Mouse (Mus musculus): ENCODE measurements around the gene Gm20604. TPM values are rescaled to one million over a fixed set of nuclear protein-coding genes. Genes with fewer than 3 reads are reported as not detected.

Gm20604 gene
- polyA plus RNA-seq (2014; fragmentation: Nextera tagmentation; extraction: Ambion mirVana) = 40.4 and 41.3 TPM in 2 replicates

DNA sequence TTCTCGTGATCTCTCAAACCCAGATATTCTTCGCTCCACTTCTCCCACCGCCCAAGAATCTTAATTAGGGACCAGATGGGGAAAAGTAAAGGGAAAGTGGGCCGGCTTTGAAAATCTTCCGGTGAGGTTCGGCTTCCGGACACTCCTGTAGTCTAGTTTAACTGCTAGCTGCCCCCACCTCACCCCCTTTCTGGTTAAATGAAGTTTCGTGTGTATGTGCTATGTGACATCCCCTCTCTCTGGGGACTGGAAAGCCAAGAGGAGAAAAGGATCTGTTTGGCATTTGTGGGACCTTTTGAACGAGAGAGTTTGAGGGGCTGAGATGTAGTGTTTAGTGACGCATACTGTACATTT is at the start of gene Gm20604:
TSS of gene Gm20604 (minus strand) at position 270 of the 354 bp plus-strand sequence.
- H3K4me3 ChIP-seq (ENCODE audit: low read depth, low read length) = peak within 1 kb of the TSS; percentile 80
- ATAC-seq (no peak), DNase-seq (ENCODE audit: low spot score) (no peak)
- H3K9ac ChIP-seq (ENCODE audit: low read length) = peak within 1 kb of the TSS; percentile 84
- no peaks in the 10 kb centered on the region for H3K27me3 ChIP-seq (replicated peaks; ENCODE audit: control insufficient read depth, insufficient read depth, low read length)
- peak within 1 kb of the TSS; percentile 78 for H3K27ac ChIP-seq (ENCODE audit: low read depth, low read length)
- WGBS = under 1% methylated on average over 10 of the region's 10 CpGs
- peaks cover 9% of the 10 kb centered on the region for H3K4me1 ChIP-seq (ENCODE audit: control insufficient read depth, insufficient read depth, low read length)
- H3K9me3 ChIP-seq (replicated peaks; ENCODE audit: control insufficient read depth, low read length) = no peaks in the 10 kb centered on the region
- H3K36me3 ChIP-seq (ENCODE audit: control insufficient read depth, insufficient read depth, low read length) = peaks cover 11% of the 10 kb centered on the region
- peak within 1 kb of the TSS; percentile 91 for H3K4me2 ChIP-seq (ENCODE audit: low read length)

DNA sequence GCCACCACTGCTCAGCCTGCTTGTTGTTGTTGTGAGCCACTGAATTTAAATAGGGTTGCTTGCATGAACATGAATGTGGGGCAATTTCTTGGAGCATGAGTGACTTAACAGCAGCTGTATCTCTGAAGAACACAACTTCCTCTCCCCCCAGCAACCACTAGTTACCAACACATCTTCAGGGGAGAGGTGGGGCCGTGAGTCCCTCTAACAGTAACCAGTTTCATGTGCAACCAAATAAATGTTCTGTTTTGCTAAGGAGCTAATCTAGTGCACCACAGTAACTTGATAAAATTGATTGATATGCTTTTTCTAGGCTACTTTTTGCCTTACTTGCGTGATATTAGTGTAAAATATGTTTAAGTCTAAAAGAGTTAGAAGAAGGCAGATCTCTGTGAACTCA is 41.1 kb upstream of the Gm20604 start:
- H3K27me3 ChIP-seq (replicated peaks; ENCODE audit: control insufficient read depth, insufficient read depth, low read length) = no peaks in the 10 kb centered on the region
- no peaks in the 10 kb centered on the region for H3K9me3 ChIP-seq (replicated peaks; ENCODE audit: control insufficient read depth, low read length)
- H3K4me1 ChIP-seq (ENCODE audit: control insufficient read depth, insufficient read depth, low read length) = no peaks in the 10 kb centered on the region
- ATAC-seq = no peak
- peaks cover 10% of the 10 kb centered on the region; the same call in 1 of the 2 replicates for H3K36me3 ChIP-seq (ENCODE audit: control insufficient read depth, insufficient read depth, low read length)
- WGBS = 96% methylated on average over 2 of the region's 2 CpGs
- no peak overlapping the region for H3K27ac ChIP-seq (ENCODE audit: low read depth, low read length)
- H3K4me3 ChIP-seq (ENCODE audit: low read depth, low read length) = no peak overlapping the region
- H3K9ac ChIP-seq (ENCODE audit: low read length) = no peak overlapping the region
- DNase-seq (ENCODE audit: low spot score) = no peak
- H3K4me2 ChIP-seq (ENCODE audit: low read length) = no peak overlapping the region

GRCm38 (mm10) chr12:102787927-102788326 is 29.5 kb upstream of the Gm20604 start:
- no peak overlapping the region for H3K9ac ChIP-seq (ENCODE audit: low read length)
- no peaks in the 10 kb centered on the region for H3K9me3 ChIP-seq (replicated peaks; ENCODE audit: control insufficient read depth, low read length)
- DNase-seq (ENCODE audit: low spot score) = no peak
- H3K4me3 ChIP-seq (ENCODE audit: low read depth, low read length) = no peak overlapping the region
- peaks cover 70% of the 10 kb centered on the region for H3K36me3 ChIP-seq (ENCODE audit: control insufficient read depth, insufficient read depth, low read length)
- H3K27me3 ChIP-seq (replicated peaks; ENCODE audit: control insufficient read depth, insufficient read depth, low read length) = no peaks in the 10 kb centered on the region
- no peak for ATAC-seq
- no peak overlapping the region for H3K4me2 ChIP-seq (ENCODE audit: low read length)
- 91% methylated on average over 7 of the region's 7 CpGs for WGBS
- H3K4me1 ChIP-seq (ENCODE audit: control insufficient read depth, insufficient read depth, low read length) = no peaks in the 10 kb centered on the region
- no peak overlapping the region for H3K27ac ChIP-seq (ENCODE audit: low read depth, low read length)

- Histone ChIP-seq H3K27ac (ENCODE audit: low read depth, low read length) (no peak overlapping the region), H3K4me2 (ENCODE audit: low read length) (no peak overlapping the region), H3K4me3 (ENCODE audit: low read depth, low read length) (no peak overlapping the region), H3K9me3 (replicated peaks; ENCODE audit: control insufficient read depth, low read length) (no peaks in the 10 kb centered on the region), H3K9ac (ENCODE audit: low read length) (no peak overlapping the region), H3K27me3 (replicated peaks; ENCODE audit: control insufficient read depth, insufficient read depth, low read length) (no peaks in the 10 kb centered on the region), H3K4me1 (ENCODE audit: control insufficient read depth, insufficient read depth, low read length) (no peaks in the 10 kb centered on the region), H3K36me3 (ENCODE audit: control insufficient read depth, insufficient read depth, low read length) (peaks cover 57% of the 10 kb centered on the region)
- WGBS = 86% methylated on average over 5 of the region's 5 CpGs
- no peak for DNase-seq (ENCODE audit: low spot score)
- ATAC-seq = no peak
Measured at GRCm38 (mm10) chr12:102785593-102785985, 27.1 kb upstream of the Gm20604 start.

- no peak overlapping the region for H3K9ac ChIP-seq (ENCODE audit: low read length)
- ATAC-seq (no peak), DNase-seq (ENCODE audit: low spot score) (no peak)
- no peak overlapping the region for H3K4me3 ChIP-seq (ENCODE audit: low read depth, low read length)
- H3K27me3 ChIP-seq (replicated peaks; ENCODE audit: control insufficient read depth, insufficient read depth, low read length) = no peaks in the 10 kb centered on the region
- no peak overlapping the region for H3K4me2 ChIP-seq (ENCODE audit: low read length)
- H3K9me3 ChIP-seq (replicated peaks; ENCODE audit: control insufficient read depth, low read length) = no peaks in the 10 kb centered on the region
- WGBS = 93% methylated on average over 19 of the region's 19 CpGs
- H3K36me3 ChIP-seq (ENCODE audit: control insufficient read depth, insufficient read depth, low read length) = peaks cover 52% of the 10 kb centered on the region
- no peaks in the 10 kb centered on the region for H3K4me1 ChIP-seq (ENCODE audit: control insufficient read depth, insufficient read depth, low read length)
- no peak overlapping the region for H3K27ac ChIP-seq (ENCODE audit: low read depth, low read length)
Measured at GRCm38 (mm10) chr12:102784899-102785592, 26.6 kb upstream of the Gm20604 start.

- no peaks in the 10 kb centered on the region for H3K27me3 ChIP-seq (replicated peaks; ENCODE audit: control insufficient read depth, insufficient read depth, low read length)
- no peak overlapping the region for H3K27ac ChIP-seq (ENCODE audit: low read depth, low read length)
- WGBS = 94% methylated on average over 5 of the region's 5 CpGs
- H3K4me1 ChIP-seq (ENCODE audit: control insufficient read depth, insufficient read depth, low read length) = no peaks in the 10 kb centered on the region
- no peak overlapping the region for H3K4me2 ChIP-seq (ENCODE audit: low read length)
- DNase-seq (ENCODE audit: low spot score) = no peak
- ATAC-seq = no peak
- H3K9ac ChIP-seq (ENCODE audit: low read length) = no peak overlapping the region
- H3K4me3 ChIP-seq (ENCODE audit: low read depth, low read length) = no peak overlapping the region
- H3K36me3 ChIP-seq (ENCODE audit: control insufficient read depth, insufficient read depth, low read length) = peaks cover 40% of the 10 kb centered on the region
- H3K9me3 ChIP-seq (replicated peaks; ENCODE audit: control insufficient read depth, low read length) = no peaks in the 10 kb centered on the region
Measured at GRCm38 (mm10) chr12:102782841-102783240, 24.4 kb upstream of the Gm20604 start.

DNA sequence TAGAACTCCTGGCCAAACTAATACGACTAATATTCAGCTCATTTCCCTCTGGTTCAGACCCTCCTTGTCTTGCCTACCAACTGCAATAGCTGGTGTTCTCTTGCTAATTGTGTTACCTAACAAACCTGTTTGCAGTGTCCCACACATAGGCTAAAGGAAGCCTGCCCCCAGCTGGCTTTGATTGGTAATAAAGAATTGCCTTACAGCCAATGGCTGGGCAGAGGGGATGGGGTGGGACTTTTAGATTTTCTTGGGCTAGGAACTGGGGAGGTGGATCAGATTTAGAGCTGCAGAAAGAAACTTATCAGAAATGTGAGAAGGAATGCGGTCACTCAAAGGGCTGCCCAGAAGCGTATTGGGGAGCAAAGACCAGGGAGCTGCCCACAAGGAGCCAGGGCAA is 21.0 kb upstream of the Gm20604 start:
- no peaks in the 10 kb centered on the region for H3K4me1 ChIP-seq (ENCODE audit: control insufficient read depth, insufficient read depth, low read length)
- WGBS = 51% methylated on average over 3 of the region's 3 CpGs
- no peak for ATAC-seq
- H3K27me3 ChIP-seq (replicated peaks; ENCODE audit: control insufficient read depth, insufficient read depth, low read length) = no peaks in the 10 kb centered on the region
- DNase-seq (ENCODE audit: low spot score) = peak; percentile 14
- no peak overlapping the region for H3K27ac ChIP-seq (ENCODE audit: low read depth, low read length)
- H3K9ac ChIP-seq (ENCODE audit: low read length) = no peak overlapping the region
- H3K36me3 ChIP-seq (ENCODE audit: control insufficient read depth, insufficient read depth, low read length) = peaks cover 51% of the 10 kb centered on the region
- H3K9me3 ChIP-seq (replicated peaks; ENCODE audit: control insufficient read depth, low read length) = no peaks in the 10 kb centered on the region
- no peak overlapping the region for H3K4me3 ChIP-seq (ENCODE audit: low read depth, low read length)
- H3K4me2 ChIP-seq (ENCODE audit: low read length) = no peak overlapping the region

DNA sequence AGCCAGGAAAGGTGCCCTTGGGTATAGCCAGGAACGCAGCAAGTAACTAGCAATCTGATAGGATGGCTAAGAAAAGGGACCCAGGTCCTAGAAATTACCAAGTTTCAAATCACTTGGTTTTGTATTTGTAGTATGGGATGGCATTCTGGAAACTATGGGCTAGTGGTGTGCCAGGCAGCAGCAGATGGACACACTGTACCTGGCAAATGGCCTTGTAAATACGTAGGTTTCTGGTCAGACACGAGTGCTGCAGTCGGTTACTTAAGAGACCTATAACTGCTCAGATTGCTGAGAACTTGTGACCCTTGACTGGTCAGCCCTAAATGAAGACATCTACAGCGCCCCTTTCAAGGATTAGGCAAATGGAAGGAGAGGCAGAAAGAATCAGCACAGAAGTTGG is 19.7 kb upstream of the Gm20604 start:
- Histone ChIP-seq H3K4me3 (ENCODE audit: low read depth, low read length) (no peak overlapping the region), H3K27me3 (replicated peaks; ENCODE audit: control insufficient read depth, insufficient read depth, low read length) (no peaks in the 10 kb centered on the region), H3K9me3 (replicated peaks; ENCODE audit: control insufficient read depth, low read length) (no peaks in the 10 kb centered on the region), H3K4me2 (ENCODE audit: low read length) (no peak overlapping the region), H3K27ac (ENCODE audit: low read depth, low read length) (no peak overlapping the region), H3K4me1 (ENCODE audit: control insufficient read depth, insufficient read depth, low read length) (no peaks in the 10 kb centered on the region), H3K9ac (ENCODE audit: low read length) (no peak overlapping the region), H3K36me3 (ENCODE audit: control insufficient read depth, insufficient read depth, low read length) (peaks cover 51% of the 10 kb centered on the region)
- DNase-seq (ENCODE audit: low spot score) = no peak
- ATAC-seq = no peak
- WGBS = 89% methylated on average over 5 of the region's 5 CpGs

- 93% methylated on average over 14 of the region's 14 CpGs for WGBS
- Histone ChIP-seq H3K27me3 (replicated peaks; ENCODE audit: control insufficient read depth, insufficient read depth, low read length) (no peaks in the 10 kb centered on the region), H3K9ac (ENCODE audit: low read length) (no peak overlapping the region), H3K4me2 (ENCODE audit: low read length) (no peak overlapping the region), H3K4me1 (ENCODE audit: control insufficient read depth, insufficient read depth, low read length) (no peaks in the 10 kb centered on the region), H3K9me3 (replicated peaks; ENCODE audit: control insufficient read depth, low read length) (no peaks in the 10 kb centered on the region), H3K4me3 (ENCODE audit: low read depth, low read length) (no peak overlapping the region), H3K27ac (ENCODE audit: low read depth, low read length) (no peak overlapping the region), H3K36me3 (ENCODE audit: control insufficient read depth, insufficient read depth, low read length) (peaks cover 66% of the 10 kb centered on the region)
- ATAC-seq (no peak), DNase-seq (ENCODE audit: low spot score) (no peak)
Measured at GRCm38 (mm10) chr12:102776035-102776434, 17.6 kb upstream of the Gm20604 start.
